Mouse (Mus musculus) bone marrow macrophage, adult 2 months (primary cell): ENCODE data around the gene Gnas. TPM values are rescaled to one million over a fixed set of nuclear protein-coding genes. Genes with fewer than 3 reads are reported as not detected.

Source experiments
- H3K27ac ChIP-seq: 2 replicates; pipeline ENCODE4 v1.5.1; 2012; ENCODE audit warnings: low read depth, low read length; ENCODE audit not compliant: insufficient read depth
- H3K4me1 ChIP-seq: 2 replicates; pipeline ENCODE4 v1.6.1; 2012; ENCODE audit warnings: low read length; ENCODE audit not compliant: control insufficient read depth, insufficient read depth
- H3K4me3 ChIP-seq: 2 replicates; pipeline ENCODE4 v1.5.1; 2012; ENCODE audit warnings: mild to moderate bottlenecking, low read length, moderate library complexity; ENCODE audit not compliant: insufficient read depth
- CTCF ChIP-seq: IDR thresholded peaks from 2 replicates; pipeline ENCODE4 v1.5.1; 2012; ENCODE audit warnings: low read depth, mild to moderate bottlenecking, low read length, moderate library complexity
- POLR2A ChIP-seq: IDR thresholded peaks from 2 replicates; pipeline ENCODE4 v1.6.1; 2012; ENCODE audit warnings: mild to moderate bottlenecking, low read depth, low read length, borderline replicate concordance
- polyA plus RNA-seq: library from polyadenylated mRNA; stranded (reverse); fragments of >200 nt; gene quantifications from 2 replicates; pipeline ENCODE4 v1.2.4, GENCODE M21; 2012; ENCODE audit not compliant: missing spikeins, insufficient read depth, insufficient read length

The Gnas gene
- polyA plus RNA-seq, 1 experiment = 780 TPM

GRCm38 (mm10) chr2:174291662-174292030 lies 7.5 kb downstream of the Gnas start:
- TF ChIP-seq POLR2A (no peak), CTCF (no peak)
- H3K4me1 ChIP-seq = no peaks in the 10 kb centered on the region
- H3K4me3 ChIP-seq = no peak overlapping the region
- no peak overlapping the region for H3K27ac ChIP-seq

DNA sequence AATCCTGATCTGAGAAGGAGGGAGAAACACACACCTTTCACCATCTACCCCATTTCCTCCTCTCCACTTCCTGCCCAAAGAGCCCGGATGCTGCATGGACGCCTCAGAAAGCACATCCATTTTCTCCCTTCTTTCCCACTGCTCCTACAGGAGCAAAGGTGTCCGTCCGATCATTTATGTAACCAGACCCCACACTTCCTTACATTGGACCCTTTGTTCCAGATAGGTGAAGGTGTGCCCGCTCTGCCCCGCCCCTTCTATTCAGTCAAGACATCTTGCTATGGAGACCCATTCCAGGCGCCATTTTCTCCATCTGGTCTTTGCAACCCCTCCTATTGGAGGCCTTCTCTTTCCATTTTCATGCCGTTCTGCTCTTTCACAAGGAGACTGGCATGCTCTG lies 10.3 kb downstream of the Gnas start:
- Histone ChIP-seq H3K27ac (no peak overlapping the region), H3K4me3 (no peak overlapping the region), H3K4me1 (no peaks in the 10 kb centered on the region)
- TF ChIP-seq POLR2A (no peak), CTCF (no peak)

- Histone ChIP-seq H3K27ac (no peak overlapping the region), H3K4me1 (no peaks in the 10 kb centered on the region), H3K4me3 (no peak overlapping the region)
- TF ChIP-seq CTCF (no peak), POLR2A (no peak)
Observed at GRCm38 (mm10) chr2:174295175-174295899, 11.2 kb downstream of the Gnas start.

GRCm38 (mm10) chr2:174295900-174296465 lies 11.9 kb downstream of the Gnas start:
- no peaks in the 10 kb centered on the region for H3K4me1 ChIP-seq
- H3K27ac ChIP-seq = no peak overlapping the region

GRCm38 (mm10) chr2:174297086-174297571 lies 13.0 kb downstream of the Gnas start:
- no peak overlapping the region for H3K27ac ChIP-seq
- H3K4me3 ChIP-seq = no peak overlapping the region
- TF ChIP-seq POLR2A (no peak), CTCF (no peak)
- no peaks in the 10 kb centered on the region for H3K4me1 ChIP-seq

More at GRCm38 (mm10) chr2:174295900-174296465, 11.9 kb downstream of the Gnas start:
- H3K4me3 ChIP-seq = no peak overlapping the region
- no peak for TF ChIP-seq CTCF
- TF ChIP-seq POLR2A = no peak

- Histone ChIP-seq H3K4me3 (no peak overlapping the region), H3K27ac (no peak overlapping the region), H3K4me1 (no peaks in the 10 kb centered on the region)
- TF ChIP-seq CTCF (no peak), POLR2A (no peak)
Observed at GRCm38 (mm10) chr2:174297851-174298250, 13.7 kb downstream of the Gnas start.

DNA sequence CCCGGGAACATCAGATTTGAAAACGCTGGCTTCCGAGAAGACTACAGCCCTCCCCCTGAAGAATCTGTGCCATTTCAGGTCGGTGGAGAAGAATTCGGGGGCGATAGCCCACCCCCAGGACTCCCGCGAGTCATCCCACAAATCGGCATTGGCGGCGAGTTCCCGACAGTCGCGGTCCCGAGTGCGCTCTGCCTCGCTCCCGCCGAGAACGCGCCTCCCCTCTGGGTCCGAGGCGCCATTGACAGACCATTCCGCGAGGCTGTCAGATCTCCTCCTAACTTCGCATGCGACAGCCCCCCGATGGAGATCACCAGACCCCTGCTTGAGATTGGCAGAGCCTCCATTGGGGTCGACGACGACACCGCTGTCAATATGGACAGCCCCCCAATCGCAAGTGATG lies 14.4 kb downstream of the Gnas start:
- no peak overlapping the region for H3K27ac ChIP-seq
- no peaks in the 10 kb centered on the region for H3K4me1 ChIP-seq
- TF ChIP-seq POLR2A = no peak
- TF ChIP-seq CTCF = no peak
- H3K4me3 ChIP-seq = no peak overlapping the region

DNA sequence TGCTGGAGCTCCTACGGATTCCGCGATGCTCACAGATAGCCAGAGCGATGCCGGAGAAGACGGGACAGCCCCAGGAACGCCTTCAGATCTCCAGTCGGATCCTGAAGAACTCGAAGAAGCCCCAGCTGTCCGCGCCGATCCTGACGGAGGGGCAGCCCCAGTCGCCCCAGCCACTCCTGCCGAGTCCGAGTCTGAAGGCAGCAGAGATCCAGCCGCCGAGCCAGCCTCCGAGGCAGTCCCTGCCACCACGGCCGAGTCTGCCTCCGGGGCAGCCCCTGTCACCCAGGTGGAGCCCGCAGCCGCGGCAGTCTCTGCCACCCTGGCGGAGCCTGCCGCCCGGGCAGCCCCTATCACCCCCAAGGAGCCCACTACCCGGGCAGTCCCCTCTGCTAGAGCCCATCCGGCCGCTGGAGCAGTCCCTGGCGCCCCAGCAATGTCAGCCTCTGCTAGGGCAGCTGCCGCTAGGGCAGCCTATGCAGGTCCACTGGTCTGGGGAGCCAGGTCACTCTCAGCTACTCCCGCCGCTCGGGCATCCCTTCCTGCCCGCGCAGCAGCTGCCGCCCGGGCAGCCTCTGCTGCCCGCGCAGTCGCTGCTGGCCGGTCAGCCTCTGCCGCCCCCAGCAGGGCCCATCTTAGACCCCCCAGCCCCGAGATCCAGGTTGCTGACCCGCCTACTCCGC lies 15.1 kb downstream of the Gnas start:
- no peaks in the 10 kb centered on the region for H3K4me1 ChIP-seq
- TF ChIP-seq CTCF (no peak), POLR2A (no peak)
- H3K27ac ChIP-seq = no peak overlapping the region
- no peak overlapping the region for H3K4me3 ChIP-seq

GRCm38 (mm10) chr2:174299771-174300160 lies 15.6 kb downstream of the Gnas start:
- no peak overlapping the region for H3K4me3 ChIP-seq

GRCm38 (mm10) chr2:174300186-174300585 lies 16.1 kb downstream of the Gnas start:
- Histone ChIP-seq H3K4me1 (no peaks in the 10 kb centered on the region), H3K4me3 (no peak overlapping the region)
- TF ChIP-seq POLR2A = no peak

More at GRCm38 (mm10) chr2:174299771-174300160, 15.6 kb downstream of the Gnas start:
- Histone ChIP-seq H3K4me1 (no peaks in the 10 kb centered on the region), H3K27ac (no peak overlapping the region)
- no peak for TF ChIP-seq CTCF
- no peak for TF ChIP-seq POLR2A

GRCm38 (mm10) chr2:174300666-174301065 lies 16.5 kb downstream of the Gnas start:
- no peak overlapping the region for H3K4me3 ChIP-seq
- H3K4me1 ChIP-seq = no peaks in the 10 kb centered on the region
- TF ChIP-seq CTCF = no peak
- TF ChIP-seq POLR2A = no peak
- H3K27ac ChIP-seq = no peak overlapping the region

More at GRCm38 (mm10) chr2:174300186-174300585, 16.1 kb downstream of the Gnas start:
- H3K27ac ChIP-seq = no peak overlapping the region
